Mouse (Mus musculus) intestine, embryonic 16.5 days (tissue): ENCODE data around the gene Dlg5. TPM values are rescaled to one million over a fixed set of nuclear protein-coding genes. Genes with fewer than 3 reads are reported as not detected.

Experiments used
- ATAC-seq: fragments of 200-750 bp; cut with Nextera tagmentation; 2 replicates; pipeline ENCODE4 v1.8.0; 2017; ENCODE audit warnings: moderate TSS enrichment, moderate library complexity
- H3K27ac ChIP-seq: fragments of 300-500 bp; sonication (generic); 2 replicates; pipeline ENCODE4 v1.5.1; 2014; ENCODE audit warnings: mild to moderate bottlenecking, low read length
- H3K27me3 ChIP-seq: fragments of 300-500 bp; sonication (generic); replicated peaks from 2 replicates; pipeline ENCODE4 v1.6.1; 2014; ENCODE audit warnings: low read length, control low read depth, mixed read lengths; ENCODE audit not compliant: control insufficient read depth, insufficient read depth
- H3K36me3 ChIP-seq: fragments of 300-500 bp; sonication (generic); 2 replicates; pipeline ENCODE4 v1.6.1; 2014; ENCODE audit warnings: low read length, control low read depth; ENCODE audit not compliant: control insufficient read depth, insufficient read depth
- H3K4me1 ChIP-seq: fragments of 300-500 bp; sonication (generic); 2 replicates; pipeline ENCODE4 v1.6.1; 2014; ENCODE audit warnings: low read length, control low read depth, mixed read lengths; ENCODE audit not compliant: control insufficient read depth, insufficient read depth
- H3K4me2 ChIP-seq: fragments of 300-500 bp; sonication (generic); 2 replicates; pipeline ENCODE4 v1.6.1; 2014; ENCODE audit warnings: low read depth, low read length, control low read depth
- H3K4me3 ChIP-seq: fragments of 300-500 bp; sonication (generic); 2 replicates; pipeline ENCODE4 v1.5.1; 2014; ENCODE audit warnings: mild to moderate bottlenecking, low read length
- H3K9ac ChIP-seq: fragments of 300-500 bp; sonication (generic); 2 replicates; pipeline ENCODE4 v1.6.1; 2014; ENCODE audit warnings: low read depth, low read length
- H3K9me3 ChIP-seq: fragments of 300-500 bp; sonication (generic); 2 replicates; pipeline ENCODE4 v1.6.1; 2016; ENCODE audit warnings: low read length, control low read depth; ENCODE audit not compliant: control insufficient read depth
- WGBS: fragments of 180-500 bp; shearing (Covaris S2); extraction: QIAGEN DNeasy Blood & Tissue Kit; methylation state at CpG from one replicate; pipeline ENCODE4 v1.1.7; 2014; 5-methylcytosine and 5-hydroxymethylcytosine counted together
- polyA plus RNA-seq: library from polyadenylated mRNA; unstranded; fragments of >200 nt; fragmentation: Nextera tagmentation; extraction: Ambion mirVana; gene quantifications from 2 replicates; pipeline ENCODE4 v1.2.1, GENCODE M21; 2015

The Dlg5 gene
- polyA plus RNA-seq, 1 experiment from 2014 or later, result 7.4 TPM

DNA sequence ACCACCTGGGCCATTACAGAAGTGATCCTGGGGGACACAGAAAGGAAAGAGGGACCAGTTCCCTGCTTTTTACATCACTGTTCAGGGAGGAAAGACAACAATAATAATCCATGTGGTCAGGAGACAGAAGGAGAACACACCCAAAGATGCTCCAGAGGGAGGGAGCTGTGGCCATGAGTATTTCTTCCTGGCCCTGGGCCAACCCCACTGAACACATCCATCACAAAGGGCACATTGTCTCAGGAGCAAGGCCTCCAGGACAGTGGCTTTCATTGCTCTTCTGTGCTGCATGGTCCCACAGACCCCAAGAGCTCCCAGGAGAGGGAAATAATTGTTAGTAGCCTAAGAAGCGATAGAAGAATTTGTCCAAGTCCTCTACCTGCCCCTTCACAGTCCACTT lies 23.9 kb upstream of the Dlg5 start:
- Histone ChIP-seq H3K4me1 (no peaks in the 10 kb centered on the region), H3K4me3 (no peak overlapping the region), H3K9me3 (no peaks in the 10 kb centered on the region), H3K9ac (no peak overlapping the region), H3K27ac (no peak overlapping the region), H3K36me3 (no peaks in the 10 kb centered on the region), H3K27me3 (no peaks in the 10 kb centered on the region), H3K4me2 (no peak overlapping the region)
- WGBS, result 71% methylated on average over 1 of the region's 1 CpGs
- ATAC-seq, result no peak

DNA sequence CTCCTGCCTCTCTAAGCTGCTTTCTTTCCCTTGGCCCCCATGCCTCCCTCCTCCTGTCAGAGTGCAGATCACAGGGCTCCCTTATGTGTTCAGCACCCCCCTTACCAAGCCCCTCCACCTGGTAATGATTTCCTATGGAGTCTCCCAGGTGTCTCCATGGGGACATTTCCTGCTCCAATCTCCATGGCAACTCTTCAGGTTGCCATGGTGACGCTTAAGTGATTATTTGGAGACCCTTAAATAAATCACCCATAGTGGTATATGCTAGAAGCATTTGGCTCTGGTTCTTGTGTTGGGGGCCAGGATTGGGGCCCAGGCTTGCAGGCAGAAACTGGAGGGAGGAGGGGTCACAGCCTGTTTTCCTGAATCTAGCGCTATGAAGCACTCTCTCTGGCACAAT lies 17.2 kb upstream of the Dlg5 start:
- Histone ChIP-seq H3K27me3 (no peaks in the 10 kb centered on the region), H3K36me3 (no peaks in the 10 kb centered on the region), H3K9ac (no peak overlapping the region), H3K9me3 (no peaks in the 10 kb centered on the region), H3K27ac (no peak overlapping the region), H3K4me3 (no peak overlapping the region), H3K4me1 (peaks cover 5% of the 10 kb centered on the region; the same call in 1 of the 2 replicates), H3K4me2 (no peak overlapping the region)
- no peak for ATAC-seq
- WGBS, result 37% methylated on average over 2 of the region's 2 CpGs

- H3K36me3 ChIP-seq, result no peaks in the 10 kb centered on the region
- H3K4me1 ChIP-seq, result peaks cover 5% of the 10 kb centered on the region; the same call in 1 of the 2 replicates
- H3K9me3 ChIP-seq, result no peaks in the 10 kb centered on the region
- H3K4me2 ChIP-seq, result no peak overlapping the region
- no peak overlapping the region for H3K4me3 ChIP-seq
- H3K27me3 ChIP-seq, result no peaks in the 10 kb centered on the region
- ATAC-seq, result no peak
- 70% methylated on average over 6 of the region's 6 CpGs for WGBS
- no peak overlapping the region for H3K9ac ChIP-seq
- H3K27ac ChIP-seq, result no peak overlapping the region
Measured at GRCm38 (mm10) chr14:24262382-24262781, 16.7 kb upstream of the Dlg5 start.

DNA sequence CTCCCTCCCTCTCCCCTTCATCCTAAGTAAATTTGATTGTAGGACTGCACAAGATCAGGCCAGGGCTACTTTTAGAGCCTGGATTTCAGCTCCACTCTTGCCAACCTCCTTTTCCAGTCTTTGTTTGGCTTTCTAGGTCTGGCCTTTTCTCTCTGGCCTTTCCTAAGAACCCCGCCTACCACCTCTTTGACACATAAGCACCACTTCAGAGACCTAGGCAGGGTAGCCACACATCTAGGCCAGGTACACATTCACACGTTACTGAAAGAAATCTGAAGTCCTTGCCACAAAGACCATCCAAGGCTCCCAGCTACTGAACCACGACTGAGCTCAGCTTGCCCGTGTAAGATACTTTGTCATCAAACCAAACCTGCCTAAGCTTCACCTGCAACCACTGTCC lies 14.7 kb upstream of the Dlg5 start:
- Histone ChIP-seq H3K4me3 (no peak overlapping the region), H3K27ac (no peak overlapping the region), H3K36me3 (no peaks in the 10 kb centered on the region), H3K9ac (no peak overlapping the region), H3K9me3 (no peaks in the 10 kb centered on the region), H3K27me3 (no peaks in the 10 kb centered on the region), H3K4me2 (no peak overlapping the region), H3K4me1 (peaks cover 5% of the 10 kb centered on the region; the same call in 1 of the 2 replicates)
- no peak for ATAC-seq
- WGBS, result 65% methylated on average over 4 of the region's 4 CpGs

DNA sequence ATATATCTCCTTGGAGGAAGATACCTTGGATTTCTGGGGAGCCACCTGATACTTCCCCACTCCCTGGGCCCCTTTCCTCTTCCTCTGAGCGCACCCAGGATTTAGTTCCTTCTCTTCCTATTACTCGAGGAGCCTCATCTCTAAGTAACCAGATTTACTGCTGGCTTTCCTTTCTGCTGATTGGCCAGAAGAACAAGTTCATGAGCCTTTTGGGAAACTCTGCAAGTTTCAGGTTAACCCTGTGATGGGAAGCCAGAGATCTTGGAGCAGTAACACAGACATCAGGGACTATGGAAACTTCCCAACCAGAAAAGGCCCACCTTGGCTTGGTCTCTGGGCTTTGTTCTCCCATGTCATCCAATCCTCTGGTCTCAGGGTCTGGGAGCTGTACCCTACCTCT lies 10.2 kb upstream of the Dlg5 start:
- Histone ChIP-seq H3K9ac (no peak overlapping the region), H3K4me2 (no peak overlapping the region), H3K4me3 (no peak overlapping the region), H3K9me3 (no peaks in the 10 kb centered on the region), H3K36me3 (no peaks in the 10 kb centered on the region), H3K27ac (no peak overlapping the region), H3K4me1 (peaks cover 12% of the 10 kb centered on the region), H3K27me3 (no peaks in the 10 kb centered on the region)
- ATAC-seq, result no peak
- 59% methylated on average over 2 of the region's 2 CpGs for WGBS

DNA sequence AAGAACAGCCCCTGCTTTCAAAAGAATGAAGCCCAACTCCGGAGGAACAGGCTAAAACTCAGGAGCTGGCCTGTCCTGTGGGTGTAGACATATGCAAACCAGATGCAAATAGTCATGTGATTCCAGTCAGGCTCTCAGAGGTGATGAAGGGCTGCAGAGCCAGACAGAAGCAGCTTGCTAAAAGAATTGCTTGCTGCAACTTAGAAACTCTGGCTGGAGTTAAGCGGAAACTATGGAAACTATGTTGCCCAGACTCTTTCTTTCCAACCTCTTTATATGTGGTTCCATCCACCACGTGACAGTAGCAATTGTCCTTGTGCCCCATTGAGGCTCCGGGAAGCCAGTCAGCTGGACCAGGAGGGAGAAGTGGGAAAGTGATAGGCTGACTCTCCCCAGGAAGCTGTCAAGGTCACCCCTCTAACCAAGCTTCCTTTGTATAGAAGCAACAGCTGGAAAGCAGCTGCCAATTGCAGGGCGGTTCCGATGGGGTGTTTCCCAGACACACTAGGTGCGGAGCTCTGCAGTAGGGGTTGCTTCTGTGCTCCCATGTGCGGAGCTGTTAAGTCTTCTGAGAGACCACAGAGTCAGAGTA lies 8.0 kb upstream of the Dlg5 start:
- Histone ChIP-seq H3K9ac (0 out of 2 replicates have a peak overlapping the region, but pooled peaks have one; percentile 6), H3K27ac (peak overlapping the region; percentile 84), H3K9me3 (no peaks in the 10 kb centered on the region), H3K4me2 (no peak overlapping the region), H3K4me1 (peaks cover 12% of the 10 kb centered on the region), H3K36me3 (no peaks in the 10 kb centered on the region), H3K4me3 (no peak overlapping the region), H3K27me3 (no peaks in the 10 kb centered on the region)
- WGBS, result 6% methylated on average over 8 of the region's 8 CpGs
- peak; percentile 92 for ATAC-seq

DNA sequence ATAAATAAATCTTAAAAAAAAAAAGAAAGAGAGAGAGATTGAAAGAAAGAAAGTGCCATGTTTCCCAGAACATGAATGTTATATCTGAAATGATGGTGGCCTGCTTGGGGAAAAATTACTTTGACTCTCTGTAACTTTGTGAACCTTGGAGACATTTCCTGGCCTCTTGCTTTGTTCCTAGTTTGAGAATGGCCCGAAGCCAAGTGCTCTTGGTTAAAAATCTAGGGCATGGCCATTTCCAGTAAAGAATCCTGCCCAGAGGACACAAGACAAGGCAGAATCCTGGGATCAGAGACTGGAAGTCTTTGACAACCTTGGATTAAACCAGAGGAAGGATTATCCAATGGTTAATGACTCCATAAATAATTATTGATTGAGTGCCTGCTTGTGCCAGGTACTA lies 5.6 kb upstream of the Dlg5 start:
- Histone ChIP-seq H3K9ac (no peak overlapping the region), H3K27ac (no peak overlapping the region), H3K4me2 (no peak overlapping the region), H3K9me3 (no peaks in the 10 kb centered on the region), H3K36me3 (no peaks in the 10 kb centered on the region), H3K4me3 (no peak overlapping the region), H3K27me3 (no peaks in the 10 kb centered on the region), H3K4me1 (peaks cover 12% of the 10 kb centered on the region)
- ATAC-seq, result no peak
- WGBS, result 79% methylated on average over 1 of the region's 1 CpGs

DNA sequence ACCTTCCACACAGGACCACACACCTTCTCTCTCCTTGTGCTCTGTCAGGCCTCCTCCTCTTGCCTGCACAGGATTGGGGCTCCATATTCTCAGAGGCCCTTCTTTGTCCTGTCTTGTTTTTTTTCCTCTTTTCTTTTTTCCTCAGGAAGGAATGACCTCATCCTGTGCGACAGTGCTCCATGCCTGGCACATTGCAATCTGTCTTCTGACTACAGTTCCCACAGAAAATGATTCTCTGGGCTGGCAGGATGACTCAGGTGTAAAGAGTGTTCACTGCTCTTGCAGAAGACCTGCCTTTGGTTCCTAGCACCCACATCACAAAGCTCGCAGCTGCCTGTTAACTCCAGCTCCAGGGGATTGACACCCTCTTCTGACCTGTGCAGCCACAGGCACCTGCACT lies 4.2 kb upstream of the Dlg5 start:
- no peak overlapping the region for H3K4me2 ChIP-seq

GRCm38 (mm10) chr14:24244330-24245176 lies 1.2 kb downstream of the Dlg5 start:
- Histone ChIP-seq H3K9me3 (no peaks in the 10 kb centered on the region), H3K4me3 (peak overlapping the region; percentile 90), H3K4me2 (peak overlapping the region; percentile 94), H3K27ac (peak overlapping the region; percentile 91), H3K9ac (peak overlapping the region; percentile 91), H3K4me1 (peaks cover 14% of the 10 kb centered on the region), H3K36me3 (no peaks in the 10 kb centered on the region), H3K27me3 (no peaks in the 10 kb centered on the region)
- under 1% methylated on average over 40 of the region's 40 CpGs for WGBS
- ATAC-seq, result peak; percentile 73

More for the DNA sequence above, 4.2 kb upstream of the Dlg5 start:
- Histone ChIP-seq H3K9ac (no peak overlapping the region), H3K36me3 (no peaks in the 10 kb centered on the region), H3K27ac (no peak overlapping the region), H3K4me3 (no peak overlapping the region), H3K4me1 (peaks cover 16% of the 10 kb centered on the region), H3K9me3 (no peaks in the 10 kb centered on the region), H3K27me3 (no peaks in the 10 kb centered on the region)
- ATAC-seq, result no peak
- WGBS, result 67% methylated on average over 2 of the region's 2 CpGs
